In the genomic region with DNA sequence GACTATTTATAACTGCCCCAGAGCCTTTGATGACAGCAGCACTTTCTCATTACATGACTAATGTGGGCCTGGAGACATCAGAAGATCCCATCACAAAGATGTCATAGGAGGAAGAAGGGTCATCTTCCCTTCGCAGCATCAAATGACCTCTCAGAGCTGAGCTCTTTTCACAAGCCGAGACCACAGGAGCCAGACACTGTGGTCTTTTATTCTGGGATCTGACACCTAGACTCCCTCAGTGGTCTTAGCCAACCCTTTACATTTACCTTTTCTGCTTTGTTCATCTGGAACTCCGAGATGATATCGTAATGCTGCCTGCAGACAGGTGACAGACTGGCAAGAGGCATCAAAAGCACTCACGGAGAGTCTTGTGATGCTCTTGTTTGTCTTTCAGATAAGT, we compare ENCODE assay signal across 26 mouse cellular contexts.
"Had no signal": no experiment of that assay in that cellular context is flagged by ENCODE, and none has a peak within 500 bp of the region (broad histone marks: within the 10 kb centered on the region; RNA-seq: fewer than 3 reads in every experiment).

No protein-coding gene starts in this region.

- H3K9ac ChIP-seq: heart, embryonic 13.5 days; heart, embryonic 15.5 days; hindbrain, embryonic 13.5 days; hindbrain, embryonic 15.5 days; kidney, embryonic 15.5 days; limb, embryonic 13.5 days; limb, embryonic 15.5 days; liver, embryonic 12.5 days had no signal

- H3K4me3 ChIP-seq: heart, adult 2 months; heart, embryonic 13.5 days; heart, embryonic 15.5 days; hindbrain, embryonic 13.5 days; hindbrain, embryonic 15.5 days; kidney, embryonic 15.5 days; limb, embryonic 13.5 days; limb, embryonic 15.5 days; liver, embryonic 12.5 days had no signal

- DNase-seq: gastrocnemius, postnatal 14 days; gastrocnemius, postnatal 36 days; heart, adult 11 months; heart, adult 2 months; heart, postnatal 14 days; heart, postnatal 36 days; kidney, adult 11 months; kidney, adult 2 months; kidney, adult 9 months; kidney, postnatal 14 days; kidney, postnatal 36 days; layer of hippocampus, adult 9-11 months; layer of hippocampus, postnatal 36 days; left cerebral cortex, postnatal 4 days had no signal

- H3K27me3 ChIP-seq: heart, embryonic 13.5 days; heart, embryonic 15.5 days; hindbrain, embryonic 13.5 days; hindbrain, embryonic 15.5 days; kidney, embryonic 15.5 days; limb, embryonic 13.5 days; limb, embryonic 15.5 days; liver, embryonic 12.5 days had no signal

- H3K4me2 ChIP-seq: heart, embryonic 11.5 days; heart, embryonic 13.5 days; heart, embryonic 15.5 days; hindbrain, embryonic 13.5 days; hindbrain, embryonic 15.5 days; kidney, embryonic 15.5 days; limb, embryonic 13.5 days; limb, embryonic 15.5 days; liver, embryonic 12.5 days had no signal

- ATAC-seq: hindbrain, postnatal 0 days; intestine, embryonic 16.5 days; liver, embryonic 12.5 days had no signal

- H3K9me3 ChIP-seq: heart, embryonic 13.5 days; heart, embryonic 15.5 days; hindbrain, embryonic 13.5 days; hindbrain, embryonic 15.5 days; kidney, embryonic 15.5 days; limb, embryonic 13.5 days; limb, embryonic 15.5 days; liver, embryonic 12.5 days had no signal

- H3K36me3 ChIP-seq: heart, embryonic 13.5 days; heart, embryonic 15.5 days; hindbrain, embryonic 13.5 days; hindbrain, embryonic 15.5 days; kidney, embryonic 15.5 days; limb, embryonic 13.5 days; limb, embryonic 15.5 days; liver, embryonic 12.5 days had no signal

- H3K27ac ChIP-seq: heart, adult 2 months; heart, embryonic 13.5 days; heart, embryonic 15.5 days; hindbrain, embryonic 13.5 days; hindbrain, embryonic 15.5 days; hindbrain, postnatal 0 days; kidney, embryonic 15.5 days; kidney, postnatal 0 days; limb, embryonic 13.5 days; limb, embryonic 15.5 days; liver, embryonic 12.5 days had no signal

- H3K4me1 ChIP-seq: heart, embryonic 13.5 days; heart, embryonic 15.5 days; hindbrain, embryonic 13.5 days; hindbrain, embryonic 15.5 days; kidney, embryonic 15.5 days; limb, embryonic 13.5 days; limb, embryonic 15.5 days; liver, embryonic 12.5 days had no signal
